Mouse (Mus musculus) liver, adult 2 months (tissue): ENCODE measurements around the gene Rph3al. TPM values are rescaled to one million over a fixed set of nuclear protein-coding genes. Genes with fewer than 3 reads are reported as not detected.
A peak's percentile ranks its signal among the peaks of the same experiment; 100 is the strongest.

ENCODE experiments used
- DNase-seq: peaks from one replicate; pipeline ENCODE4 v3.0.0-alpha.2; 2011; ENCODE audit warnings: low read depth, low spot score; ENCODE audit errors: extremely low read depth
- H3K27ac ChIP-seq: fragments of 200-500 bp; replicated peaks from 2 replicates; pipeline ENCODE4 v1.5.1; 2012; ENCODE audit warnings: low read depth, mild to moderate bottlenecking, control low read depth, inconsistent platforms, low read length; ENCODE audit not compliant: insufficient read depth
- H3K27me3 ChIP-seq: fragments of 200-500 bp; 2 replicates; pipeline ENCODE4 v1.6.1; 2012; ENCODE audit warnings: mild to moderate bottlenecking, moderate library complexity, low read length, inconsistent platforms; ENCODE audit not compliant: control insufficient read depth, insufficient read depth
- H3K36me3 ChIP-seq: fragments of 200-500 bp; 2 replicates; pipeline ENCODE4 v1.6.1; 2012; ENCODE audit warnings: low read length, inconsistent platforms; ENCODE audit not compliant: control insufficient read depth, insufficient read depth
- H3K4me1 ChIP-seq: fragments of 200-500 bp; 2 replicates; pipeline ENCODE4 v1.6.1; 2011; ENCODE audit warnings: low read length; ENCODE audit not compliant: control insufficient read depth, insufficient read depth
- H3K4me3 ChIP-seq: fragments of 200-500 bp; 2 replicates; pipeline ENCODE4 v1.5.1; 2011; ENCODE audit warnings: low read depth, mild to moderate bottlenecking, control low read depth, low read length, moderate library complexity; ENCODE audit not compliant: insufficient read depth
- H3K79me2 ChIP-seq: fragments of 200-500 bp; 2 replicates; pipeline ENCODE4 v1.6.1; 2012; ENCODE audit warnings: inconsistent platforms, mild to moderate bottlenecking, low read length, moderate library complexity; ENCODE audit not compliant: control insufficient read depth, insufficient read depth
- H3K9ac ChIP-seq: fragments of 200-500 bp; 2 replicates; pipeline ENCODE4 v1.6.1; 2012; ENCODE audit warnings: low read depth, mild to moderate bottlenecking, control low read depth, inconsistent platforms, low read length
- CTCF ChIP-seq: fragments of 200-500 bp; IDR thresholded peaks from 2 replicates; pipeline ENCODE4 v1.5.1; 2011; ENCODE audit warnings: low read depth, low read length, control low read depth
- POLR2A ChIP-seq: fragments of 200-500 bp; IDR thresholded peaks from 2 replicates; pipeline ENCODE4 v1.6.1; 2011; ENCODE audit warnings: low read length, control low read depth; ENCODE audit not compliant: insufficient read depth; ENCODE audit errors: extremely low read depth
- WGBS: fragments of 180-500 bp; shearing (Covaris S2); methylation state at CpG from one replicate; pipeline ENCODE4 v1.1.7; 2018; 5-methylcytosine and 5-hydroxymethylcytosine counted together
- polyA plus RNA-seq: library from polyadenylated mRNA; depleted of rRNA; stranded (reverse); fragments of >200 nt; gene quantifications from 2 replicates; pipeline ENCODE4 v1.2.3, GENCODE M21; 2012
- total RNA-seq: library from RNA; depleted of rRNA; stranded (reverse); fragments of >200 nt; gene quantifications from 2 replicates; pipeline ENCODE4 v1.2.3, GENCODE M21; 2014

The Rph3al gene
- total and polyA plus RNA-seq, 2 experiments, result 1.3 to 2.4 TPM

DNA sequence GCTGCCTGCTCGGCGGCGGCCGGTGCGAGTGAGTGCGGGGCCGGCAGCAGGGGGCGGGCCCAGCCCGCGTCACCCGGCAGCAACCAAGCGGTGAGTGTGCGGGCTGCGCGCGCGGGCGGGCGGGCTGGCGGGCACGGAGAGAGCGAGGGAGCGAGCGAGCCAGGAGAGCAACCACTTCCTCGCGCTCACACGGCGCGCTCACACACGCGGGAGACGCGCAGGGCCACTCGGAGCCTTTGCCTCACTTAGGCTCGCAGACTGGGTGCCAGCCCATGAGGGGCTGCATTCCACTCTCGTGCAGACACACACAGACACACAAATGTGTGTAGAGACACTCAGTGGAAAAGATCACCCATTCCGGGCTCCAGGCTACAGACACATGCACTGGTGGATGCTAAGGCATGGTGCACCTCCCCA is 142.2 kb downstream of the Rph3al start, which contains the start of gene Doc2b:
TSS of gene Doc2b (minus strand) at position 21 of the 417 bp plus-strand sequence.
- TF ChIP-seq POLR2A (no peak), CTCF (no peak)
- no peaks in the 10 kb centered on the region for H3K36me3 ChIP-seq
- peaks cover 15% of the 10 kb centered on the region for H3K27me3 ChIP-seq
- H3K9ac ChIP-seq, result peak within 1 kb of the TSS; percentile 12; the same call in 1 of the 2 replicates
- H3K4me3 ChIP-seq, result peak within 1 kb of the TSS; percentile 4; the same call in 1 of the 2 replicates
- H3K4me1 ChIP-seq, result no peaks in the 10 kb centered on the region
- no peaks in the 10 kb centered on the region for H3K79me2 ChIP-seq
- no peak for DNase-seq
- no peak within 1 kb of the TSS for H3K27ac ChIP-seq
- 18% methylated on average over 37 of the region's 37 CpGs for WGBS

DNA sequence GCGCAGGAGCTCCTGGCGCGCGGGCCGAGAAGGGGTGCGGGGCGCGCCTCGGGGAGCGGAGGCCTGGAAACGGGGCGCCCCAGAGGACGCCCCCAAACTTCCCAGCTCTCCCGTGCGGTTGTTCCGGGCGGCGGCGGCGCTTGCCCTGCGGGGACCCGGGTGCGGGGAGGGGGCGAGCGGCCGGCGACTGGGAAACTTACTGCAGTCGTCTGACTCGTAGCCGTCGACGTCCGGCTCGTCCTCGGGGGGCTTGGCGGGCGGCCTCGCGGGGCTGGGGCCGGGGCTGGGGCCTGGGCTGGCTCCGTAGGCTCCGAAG is 142.9 kb downstream of the Rph3al start:
- TF ChIP-seq POLR2A (no peak), CTCF (no peak)
- 3% methylated on average over 32 of the region's 42 CpGs for WGBS
- no peak for DNase-seq
- H3K27me3 ChIP-seq, result peaks cover 15% of the 10 kb centered on the region
- no peak overlapping the region; the same call in 1 of the 2 replicates for H3K9ac ChIP-seq
- no peak overlapping the region for H3K4me3 ChIP-seq
- no peak overlapping the region for H3K27ac ChIP-seq
- H3K36me3 ChIP-seq, result no peaks in the 10 kb centered on the region
- no peaks in the 10 kb centered on the region for H3K79me2 ChIP-seq
- no peaks in the 10 kb centered on the region for H3K4me1 ChIP-seq

DNA sequence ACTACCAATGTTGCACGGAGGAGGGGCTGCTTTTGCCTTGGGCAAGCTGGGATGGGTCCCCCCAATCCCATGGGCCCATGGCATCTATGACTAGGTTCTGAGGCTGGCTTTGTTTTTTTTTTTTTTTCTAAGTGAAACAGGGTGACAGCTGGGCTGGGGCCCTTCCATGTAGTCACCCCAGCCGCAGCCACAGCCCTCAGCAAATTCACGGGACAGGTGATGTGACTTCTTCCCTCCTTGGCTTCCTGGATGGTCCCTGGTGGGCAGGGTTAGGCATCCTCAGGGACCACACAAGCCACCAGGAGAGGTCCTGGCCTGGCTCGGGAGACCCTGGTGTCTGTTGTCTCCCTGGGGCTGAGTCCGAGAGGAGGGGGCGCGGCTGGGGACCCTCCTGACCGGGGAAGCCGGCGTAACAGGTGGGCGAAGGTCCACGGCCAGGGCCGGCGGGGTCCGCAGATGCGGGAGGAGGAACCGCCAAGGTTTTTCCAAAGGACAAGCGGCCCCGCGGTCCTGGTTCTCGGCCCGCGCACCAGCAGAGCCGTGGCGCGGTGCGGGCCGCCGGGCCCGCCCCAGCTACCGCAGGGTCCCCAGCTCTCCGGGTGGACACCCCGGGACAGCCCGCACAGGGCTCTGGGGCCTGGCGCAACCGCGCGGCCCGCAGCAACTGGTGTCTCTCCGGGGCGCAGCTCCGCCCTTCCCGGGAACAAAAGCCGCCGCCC is 143.5 kb downstream of the Rph3al start:
- no peak for TF ChIP-seq CTCF
- Histone ChIP-seq H3K27ac (no peak overlapping the region), H3K79me2 (no peaks in the 10 kb centered on the region), H3K9ac (no peak overlapping the region), H3K36me3 (no peaks in the 10 kb centered on the region), H3K4me3 (no peak overlapping the region), H3K27me3 (peaks cover 15% of the 10 kb centered on the region), H3K4me1 (no peaks in the 10 kb centered on the region)
- WGBS, result 12% methylated on average over 45 of the region's 45 CpGs
- DNase-seq, result no peak

DNA sequence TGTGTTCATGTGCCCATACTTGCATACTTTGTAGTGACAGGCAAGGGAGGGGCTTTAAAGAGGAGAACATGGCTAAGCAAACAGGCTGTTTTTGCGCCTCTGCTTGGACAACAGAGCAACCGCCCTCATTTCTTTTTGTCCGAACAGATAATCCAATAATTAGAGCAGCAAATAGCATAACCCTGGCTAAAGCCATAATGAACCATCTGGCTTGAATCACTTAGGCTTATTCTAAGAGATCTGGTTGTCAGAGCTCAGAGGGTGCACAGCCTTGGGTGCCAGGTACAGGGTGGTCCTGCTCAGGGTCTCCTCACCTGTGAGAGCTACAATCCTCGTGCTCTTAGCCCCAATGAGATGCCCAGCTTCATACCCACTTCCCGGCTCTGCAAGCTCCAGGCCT is 144.9 kb downstream of the Rph3al start:
- Histone ChIP-seq H3K4me1 (no peaks in the 10 kb centered on the region), H3K27me3 (peaks cover 15% of the 10 kb centered on the region), H3K9ac (no peak overlapping the region), H3K27ac (no peak overlapping the region), H3K36me3 (no peaks in the 10 kb centered on the region), H3K79me2 (no peaks in the 10 kb centered on the region), H3K4me3 (no peak overlapping the region)
- TF ChIP-seq CTCF (no peak), POLR2A (no peak)
- DNase-seq, result no peak
- WGBS, result 72% methylated on average over 5 of the region's 5 CpGs

DNA sequence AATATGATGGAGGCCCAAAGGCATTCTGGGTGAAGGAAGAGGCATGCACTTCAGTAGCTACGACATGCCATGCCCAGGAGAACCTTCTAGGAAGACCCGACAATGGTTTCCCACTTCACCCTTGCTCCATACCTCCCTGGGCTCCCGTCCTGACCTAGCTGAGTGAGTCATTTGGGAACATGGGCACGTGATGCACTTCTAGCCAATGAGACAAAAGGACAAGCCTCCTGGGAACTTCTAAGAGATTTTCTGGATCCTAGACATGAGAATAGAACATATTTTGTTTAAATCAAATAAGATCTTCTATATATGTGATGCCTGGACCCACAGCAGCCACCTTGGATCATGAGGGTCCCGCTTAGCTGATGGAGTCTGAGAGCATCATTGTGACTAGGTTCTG is 145.7 kb downstream of the Rph3al start:
- H3K4me3 ChIP-seq, result no peak overlapping the region
- 81% methylated on average over 5 of the region's 5 CpGs for WGBS
- no peak overlapping the region for H3K9ac ChIP-seq
- H3K27me3 ChIP-seq, result peaks cover 15% of the 10 kb centered on the region
- no peak overlapping the region for H3K27ac ChIP-seq
- H3K36me3 ChIP-seq, result no peaks in the 10 kb centered on the region
- no peak for DNase-seq
- no peaks in the 10 kb centered on the region for H3K79me2 ChIP-seq
- no peaks in the 10 kb centered on the region for H3K4me1 ChIP-seq
- TF ChIP-seq CTCF, result no peak
- no peak for TF ChIP-seq POLR2A

DNA sequence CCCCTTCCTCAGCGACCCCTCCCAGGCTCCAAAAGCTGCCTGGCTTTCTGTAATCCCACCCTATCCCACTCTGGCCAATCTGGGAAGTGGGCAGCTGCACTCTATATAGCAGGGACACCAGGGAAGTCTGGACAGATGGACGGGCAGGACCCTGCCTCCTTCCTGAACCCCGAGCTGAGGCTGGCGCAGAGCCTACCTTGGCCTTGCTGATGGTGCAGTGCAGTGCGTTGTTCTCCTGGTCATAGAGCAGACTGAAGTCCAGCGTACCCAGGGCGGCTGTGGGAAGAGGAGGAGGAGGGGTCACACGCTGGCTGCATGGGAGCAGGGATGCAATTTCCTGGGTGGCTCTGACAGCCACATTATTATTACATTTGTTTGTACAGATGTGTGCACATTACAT is 152.3 kb downstream of the Rph3al start:
- Histone ChIP-seq H3K9ac (no peak overlapping the region), H3K79me2 (no peaks in the 10 kb centered on the region), H3K27ac (no peak overlapping the region), H3K4me3 (no peak overlapping the region), H3K36me3 (no peaks in the 10 kb centered on the region), H3K4me1 (no peaks in the 10 kb centered on the region), H3K27me3 (no peaks in the 10 kb centered on the region)
- TF ChIP-seq CTCF, result no peak
- no peak for TF ChIP-seq POLR2A
- no peak for DNase-seq
- WGBS, result 55% methylated on average over 8 of the region's 8 CpGs
